Mouse (Mus musculus) megakaryocyte, embryonic 14.5 days (primary cell): Measurements from ENCODE around the gene Ankrd33.

Experiments used
- FLI1 ChIP-seq: IDR thresholded peaks from 2 replicates; pipeline ENCODE4 v1.6.1; 2012; ENCODE audit warnings: low read length, inconsistent platforms, mixed read lengths
- GATA1 ChIP-seq: IDR thresholded peaks from 3 replicates; pipeline ENCODE4 v1.6.1; 2012; ENCODE audit warnings: mixed read lengths, low read length, inconsistent platforms, borderline replicate concordance

DNA sequence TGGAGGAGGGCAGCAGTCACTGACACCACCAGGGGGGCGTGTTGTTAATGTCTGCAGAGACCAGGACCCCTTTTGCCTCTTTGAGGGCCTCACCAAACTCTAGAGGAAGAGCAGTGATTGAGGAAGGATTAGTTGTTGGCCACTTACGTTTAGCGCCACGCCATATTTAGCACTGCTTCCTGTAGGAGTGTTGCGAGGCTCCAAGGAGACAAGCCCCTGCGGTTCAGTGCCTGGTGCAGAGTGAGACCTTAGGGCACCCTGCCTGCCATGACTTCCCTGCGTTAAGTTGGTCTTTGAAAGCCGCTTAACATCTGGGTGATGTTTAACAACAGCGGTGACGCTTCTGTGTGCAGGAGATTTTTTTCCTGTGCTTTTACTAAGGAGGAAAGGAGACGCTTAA, 15.9 kb downstream of the Ankrd33 start:
- no peak for TF ChIP-seq GATA1
- TF ChIP-seq FLI1, result no peak
